In the genomic region with DNA sequence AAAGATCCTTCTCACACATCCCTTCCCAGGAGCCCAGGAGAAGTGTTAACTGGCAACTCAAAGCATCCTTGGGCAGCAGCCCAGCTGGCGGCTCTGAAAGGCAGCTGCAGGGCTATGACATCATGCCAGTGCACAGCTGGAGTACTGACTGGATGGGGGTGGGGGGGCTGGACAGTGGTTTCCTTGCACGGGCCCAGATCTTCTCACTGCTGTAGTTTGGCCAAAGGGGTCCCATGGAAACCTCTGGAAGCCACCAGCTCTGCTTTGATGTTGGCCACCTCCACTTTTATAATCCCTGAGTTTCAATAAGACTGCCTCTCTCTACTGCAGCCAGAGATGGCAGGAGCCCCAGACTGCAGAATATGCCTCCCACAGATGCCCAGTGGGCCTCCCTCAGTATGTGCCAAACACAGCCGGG, we compare ENCODE assay signal across 11 mouse cellular contexts. TPM values are rescaled to one million over a fixed set of nuclear protein-coding genes. Genes with fewer than 3 reads are reported as not detected.
DNase-seq lines count a peak whose midpoint lies in the region; ATAC-seq and TF ChIP-seq lines count a peak whose summit lies in the region.
"Had no signal": no experiment of that assay in that cellular context is flagged by ENCODE, and none has a peak within 500 bp of the region (broad histone marks: within the 10 kb centered on the region; RNA-seq: fewer than 3 reads in every experiment).

No protein-coding gene starts in this region.

- peaks cover 6% of the 10 kb centered on the region; the same call in 1 of the 2 replicates for H3K4me1 ChIP-seq in heart, embryonic 12.5 days (replicated peaks)
- H3K4me1 ChIP-seq in stomach, postnatal 0 days (replicated peaks; ENCODE audit: control insufficient read depth, insufficient read depth): no peaks in the 10 kb centered on the region; the same call in 1 of the 2 replicates

- no peak for TF ChIP-seq CTCF in stomach, postnatal 0 days (IDR thresholded peaks at IDR 0.05; ENCODE audit: low read depth)

- no peak for ATAC-seq in heart, embryonic 12.5 days (ENCODE audit: insufficient number of reproducible peaks, low FRiP score)
- no peak; the same call in 1 of the 2 replicates for ATAC-seq in stomach, postnatal 0 days (ENCODE audit: low FRiP score, low TSS enrichment)

- H3K27ac ChIP-seq in heart, embryonic 12.5 days (ENCODE audit: poor library complexity, severe bottlenecking): no peak overlapping the region
- H3K27ac ChIP-seq in stomach, postnatal 0 days (replicated peaks): no peak overlapping the region

- 41% methylated on average over 3 of the region's 3 CpGs for WGBS in heart, embryonic 12.5 days
- 31% methylated on average over 3 of the region's 3 CpGs for WGBS in stomach, postnatal 0 days

- DNase-seq in heart, adult 11 months: peak; percentile 97
- DNase-seq in right cerebral cortex, adult 18-20 months: peak; percentile 26
- DNase-seq in right cerebral cortex, postnatal 25 days: no peak
- DNase-seq in heart, postnatal 10 days: peak; percentile 72 to 81
- peak; percentile 10 for DNase-seq in lung, postnatal 36 days
- DNase-seq in stomach, postnatal 0 days (ENCODE audit: low spot score): no peak
- DNase-seq in cerebellum, postnatal 36 days: no peak

- H3K4me2 ChIP-seq in heart, embryonic 12.5 days: no peak overlapping the region
- H3K4me2 ChIP-seq in stomach, postnatal 0 days (replicated peaks; ENCODE audit: low read depth): no peak overlapping the region

- H3K9me3 ChIP-seq in heart, embryonic 12.5 days (replicated peaks): no peaks in the 10 kb centered on the region
- no peaks in the 10 kb centered on the region for H3K9me3 ChIP-seq in stomach, postnatal 0 days (ENCODE audit: control insufficient read depth, low read length)

- no peak overlapping the region for H3K4me3 ChIP-seq in heart, embryonic 12.5 days
- H3K4me3 ChIP-seq in stomach, postnatal 0 days (ENCODE audit: low read depth, low read length): no peak overlapping the region

- TF ChIP-seq EP300 in stomach, postnatal 0 days (optimal IDR thresholded peaks at IDR 0.05): no peak

- no peaks in the 10 kb centered on the region for H3K36me3 ChIP-seq in heart, embryonic 12.5 days
- no peaks in the 10 kb centered on the region for H3K36me3 ChIP-seq in stomach, postnatal 0 days (ENCODE audit: control insufficient read depth, insufficient read depth, low read length)
- H3K36me3 ChIP-seq: G1E had no signal

- intact Hi-C loops in heart, postnatal 10 days (cut with DNase I): no loop called here

- H3K27me3 ChIP-seq in heart, embryonic 12.5 days (replicated peaks): no peaks in the 10 kb centered on the region
- H3K27me3 ChIP-seq in stomach, postnatal 0 days (ENCODE audit: control insufficient read depth, insufficient read depth, low read length): no peaks in the 10 kb centered on the region

- no peak overlapping the region for H3K9ac ChIP-seq in heart, embryonic 12.5 days
- H3K9ac ChIP-seq in stomach, postnatal 0 days (ENCODE audit: low read length): no peak overlapping the region

RNA-seq across cellular contexts. Expression of a gene that starts 13.6 kb away (rescaled TPM):
- 0.23 and 0.45 TPM in 2 replicates for polyA plus RNA-seq in heart, embryonic 12.5 days (2016; fragmentation: Nextera tagmentation; extraction: Ambion mirVana)
- total RNA-seq in heart, postnatal 10 days (2021): not detected
- 0.06 and 0.15 TPM in 2 replicates for polyA plus RNA-seq in stomach, postnatal 0 days (2015; fragmentation: Nextera tagmentation; extraction: Ambion mirVana)
- total RNA-seq: common myeloid progenitor, adult 5-6 weeks had no signal
- polyA plus RNA-seq: G1E; large intestine, adult 2 months had no signal

Comparison
In these comparisons a context has a peak if more than half of its experiments do, and no peak if none do; other contexts are left out.
1. DNase-seq: peak in heart, adult 11 months (single experiment), right cerebral cortex, adult 18-20 months (single experiment), heart, postnatal 10 days (2 of 2) and lung, postnatal 36 days (single experiment); none in right cerebral cortex, postnatal 25 days (single experiment), stomach, postnatal 0 days (single experiment) and cerebellum, postnatal 36 days (0 of 2).